Mouse (Mus musculus) lung, postnatal 4 days (tissue): ENCODE measurements around the gene Tyw3.
A peak's percentile ranks its signal among the peaks of the same experiment; 100 is the strongest.
"Not testable (repeated sequence)": the region's sequence is repeated elsewhere in the genome, so short reads cannot be mapped to it uniquely, and the experiment has no call there.

Experiments
- DNase-seq, 2 experiments: peaks; one replicate each; pipeline ENCODE4 v3.0.0; 2021

The Tyw3 gene

DNA sequence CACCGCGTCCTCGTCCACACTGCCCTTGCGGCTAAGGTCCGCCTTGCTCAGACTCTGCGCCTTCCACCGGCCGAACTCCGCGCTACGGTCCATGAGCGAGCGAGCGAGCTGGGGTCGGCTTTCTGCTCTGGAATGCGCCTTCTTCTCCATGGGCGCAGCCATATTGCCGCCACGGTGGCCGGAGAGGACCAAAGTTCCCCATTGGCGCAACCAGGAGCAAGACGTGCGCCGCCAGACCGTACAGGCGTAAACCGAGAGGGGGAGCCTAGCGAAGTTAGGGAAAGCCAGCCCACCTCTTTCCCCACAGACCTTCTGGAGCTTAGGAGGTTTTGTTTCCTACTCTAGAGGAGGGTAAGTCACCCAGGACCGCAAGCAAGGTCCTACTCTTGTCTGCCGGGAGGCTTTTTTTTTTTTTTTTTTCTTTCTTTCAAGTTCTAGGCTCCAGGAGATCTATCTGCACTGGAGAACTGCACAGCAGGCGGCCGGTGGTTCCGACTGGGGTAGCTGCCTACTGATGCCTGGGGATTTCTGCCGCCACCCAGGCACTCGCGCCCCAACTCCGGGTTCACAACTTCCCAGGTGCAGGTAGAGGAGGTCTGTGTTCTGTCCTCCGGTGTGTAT is at the start of gene Tyw3:
Gene Tyw3 (minus strand): TSS at position 171 of the 621 bp plus-strand sequence.
- peak; percentile 97 to 98 for DNase-seq

DNA sequence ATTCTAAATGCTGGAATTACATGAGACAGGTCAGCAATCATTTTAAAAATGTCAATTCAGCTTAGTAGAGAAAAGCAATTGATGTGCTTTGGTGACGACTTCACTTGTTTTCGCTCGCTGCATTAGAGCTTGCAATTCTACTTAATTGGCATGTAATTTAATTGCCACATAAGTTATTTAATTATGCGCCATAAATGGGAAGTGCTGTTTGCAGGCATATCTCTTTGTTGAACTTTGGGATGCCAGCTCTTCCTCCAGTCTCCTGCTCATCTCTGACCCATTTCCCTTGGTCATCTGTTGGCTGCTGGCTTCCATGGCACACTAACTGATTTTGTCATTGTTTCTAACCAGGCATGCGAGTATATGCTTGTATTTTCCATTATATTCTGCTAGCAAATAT is 36.2 kb upstream of the Tyw3 start:
- DNase-seq: no peak

DNA sequence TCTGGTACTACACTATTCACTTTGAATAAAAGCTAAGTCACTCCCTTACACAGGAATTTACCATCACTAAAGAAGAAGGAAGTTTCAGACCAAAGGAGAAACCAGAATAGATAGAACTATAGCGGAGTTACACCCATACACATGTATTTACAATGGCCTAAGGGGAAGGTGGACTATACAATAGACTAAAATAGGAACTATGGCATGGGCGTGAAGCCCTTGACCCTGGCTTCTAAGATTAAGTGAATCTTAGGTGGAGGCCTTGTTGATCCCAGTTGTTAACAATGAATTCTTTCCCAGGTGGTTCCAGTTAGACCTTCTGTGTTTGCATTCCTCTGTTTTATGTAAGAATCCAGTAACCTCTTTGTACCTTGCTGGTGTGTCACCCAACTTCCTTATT is 34.4 kb upstream of the Tyw3 start:
- not testable (repeated sequence) for DNase-seq

DNA sequence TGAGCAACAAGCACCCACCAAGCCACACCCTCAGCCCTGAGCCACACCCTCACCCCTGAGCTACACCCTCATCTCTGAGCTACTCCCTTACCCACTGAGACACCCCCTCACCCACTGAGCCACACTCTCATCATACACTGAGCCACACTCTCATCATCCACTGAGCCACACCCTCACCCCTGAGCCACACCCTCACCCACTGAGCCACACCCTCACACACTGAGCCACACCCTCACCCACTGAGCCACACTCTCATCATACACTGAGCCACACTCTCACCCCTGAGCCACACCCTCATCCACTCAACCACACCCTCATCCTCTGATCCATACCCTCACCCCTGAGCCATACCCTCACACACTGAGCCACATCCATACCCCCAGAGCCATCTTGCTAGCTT is 31.4 kb upstream of the Tyw3 start:
- DNase-seq: no peak

DNA sequence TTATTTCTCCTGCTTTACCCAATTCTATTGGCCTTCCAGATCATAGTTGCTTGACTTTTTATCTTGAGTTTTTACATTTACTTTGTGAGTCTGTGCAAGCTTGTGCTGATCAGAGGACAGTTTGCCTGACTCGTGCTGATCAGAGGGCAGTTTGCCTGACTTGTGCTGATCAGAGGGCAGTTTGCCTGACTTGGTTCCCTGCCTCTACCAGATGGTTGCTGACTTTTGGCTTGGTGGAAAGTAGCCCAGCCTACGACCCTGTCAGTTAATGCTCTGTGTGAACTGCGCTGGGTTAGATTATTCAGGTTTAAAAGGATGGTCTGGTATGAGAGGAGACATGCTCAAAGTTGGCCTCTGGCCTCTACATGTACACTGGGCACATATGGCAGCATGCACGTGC is 19.2 kb upstream of the Tyw3 start:
- no peak for DNase-seq

DNA sequence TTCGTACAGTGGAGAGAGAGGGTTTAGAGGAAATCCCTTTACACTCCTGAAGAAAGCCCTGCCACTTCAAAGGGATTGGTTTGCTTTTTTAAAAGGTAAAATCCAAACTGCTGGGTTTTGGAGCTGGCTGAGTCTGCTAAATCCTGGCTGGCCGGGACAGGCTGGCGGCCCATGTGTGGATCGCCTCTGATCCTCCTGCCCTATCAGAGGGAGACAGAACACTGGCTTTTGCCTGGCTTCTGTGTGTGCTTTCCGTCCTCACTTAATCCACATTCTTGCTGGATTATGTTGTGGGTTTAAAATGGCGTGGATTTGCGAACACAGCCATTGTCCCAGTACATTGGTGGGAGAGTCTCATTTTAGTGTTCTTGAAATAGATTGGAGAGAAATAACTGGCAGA is 18.4 kb upstream of the Tyw3 start:
- DNase-seq: no peak

DNA sequence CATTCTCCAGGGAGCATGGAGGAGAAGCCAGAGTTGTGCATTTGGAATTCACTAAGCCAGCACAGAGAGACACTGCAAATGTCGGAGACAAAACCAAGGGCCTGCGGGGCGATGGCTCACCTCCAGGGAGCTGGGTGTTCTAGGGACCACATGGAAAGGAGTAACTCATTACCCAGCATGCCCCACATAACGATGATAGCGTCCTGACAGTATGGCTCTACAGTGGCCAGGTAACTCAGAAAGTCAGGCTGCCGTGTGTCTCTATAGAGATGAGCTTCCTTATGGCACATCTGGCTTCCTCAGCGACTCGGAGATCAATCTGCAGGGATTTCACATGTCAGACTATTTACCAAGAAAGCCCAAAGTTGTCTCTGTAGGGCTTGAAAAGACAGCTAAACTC is 17.9 kb upstream of the Tyw3 start:
- DNase-seq: no peak

DNA sequence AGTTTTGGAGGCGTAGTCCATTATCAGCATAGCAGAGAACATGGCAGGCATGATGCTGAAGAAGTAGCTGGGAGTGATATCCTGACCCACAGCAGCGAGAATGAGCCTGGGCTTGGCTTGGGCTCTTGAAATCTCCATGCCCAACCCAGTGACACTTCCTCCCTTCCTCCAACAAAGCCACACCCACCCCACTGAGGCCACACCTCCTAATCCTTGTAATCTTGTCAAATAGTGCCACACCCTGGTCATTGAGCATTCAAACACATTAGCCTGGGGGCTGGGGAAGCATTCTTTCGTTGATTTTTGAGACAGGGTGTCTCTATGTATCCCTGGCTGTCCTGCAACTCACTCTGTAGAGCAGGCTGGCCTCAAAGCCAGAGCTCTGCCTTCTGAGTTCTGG is 15.0 kb upstream of the Tyw3 start:
- no peak for DNase-seq

DNA sequence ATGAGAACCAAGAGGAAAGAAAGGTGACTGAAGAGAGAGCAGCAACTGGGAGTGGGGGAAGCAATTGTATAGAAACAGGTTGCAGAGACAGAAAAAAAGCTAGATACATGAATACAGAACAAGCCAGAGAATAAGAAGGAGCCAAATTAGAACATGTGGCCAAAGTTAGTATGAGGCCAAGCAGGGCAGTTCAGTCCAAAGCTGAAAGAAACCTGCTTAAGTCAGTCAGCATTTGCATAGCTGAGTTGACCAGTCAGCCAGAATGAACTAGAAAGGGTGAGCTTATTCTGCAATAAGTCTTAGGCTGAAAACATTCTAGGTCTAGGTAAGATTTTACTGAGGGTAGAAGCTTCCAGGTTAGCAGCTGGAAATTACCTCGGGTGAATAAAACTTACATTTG is 11.0 kb upstream of the Tyw3 start:
- no peak for DNase-seq

DNA sequence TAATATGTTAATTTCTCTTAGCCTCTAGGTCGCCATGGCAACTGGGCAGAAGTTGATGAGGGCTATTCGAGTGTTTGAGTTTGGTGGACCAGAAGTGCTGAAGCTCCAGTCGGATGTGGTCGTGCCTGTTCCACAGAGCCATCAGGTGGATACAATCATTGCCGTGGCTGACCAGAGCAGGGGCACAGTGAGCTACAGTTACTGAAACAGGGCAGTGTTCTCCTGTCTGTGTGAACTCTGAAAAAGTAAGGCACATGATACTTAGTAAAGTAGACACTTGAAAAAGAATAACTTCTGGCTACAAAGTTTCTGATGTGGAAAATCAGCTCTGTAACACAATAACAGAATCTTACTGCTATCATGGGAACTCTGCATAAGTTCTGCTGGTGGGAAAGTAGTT is 8.0 kb upstream of the Tyw3 start:
- no peak for DNase-seq

DNA sequence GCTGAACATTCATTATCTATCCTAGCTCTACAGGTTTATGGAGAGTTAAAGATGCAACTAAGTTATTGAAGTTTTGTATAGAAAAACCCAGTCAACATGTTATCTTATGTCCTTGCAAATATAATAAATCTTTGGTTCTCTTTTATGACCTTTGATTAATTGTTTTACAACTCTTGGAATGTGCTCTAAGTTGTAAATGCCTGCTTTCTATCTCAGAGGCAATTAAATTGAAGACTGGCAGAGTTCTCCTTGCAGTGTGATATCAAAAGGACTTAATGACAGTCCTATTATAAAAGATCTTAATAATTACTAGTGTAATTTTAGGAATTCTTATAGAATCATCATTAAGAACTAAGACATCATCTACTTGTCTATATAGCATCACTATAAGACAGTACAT is 5.2 kb upstream of the Tyw3 start:
- no peak for DNase-seq

DNA sequence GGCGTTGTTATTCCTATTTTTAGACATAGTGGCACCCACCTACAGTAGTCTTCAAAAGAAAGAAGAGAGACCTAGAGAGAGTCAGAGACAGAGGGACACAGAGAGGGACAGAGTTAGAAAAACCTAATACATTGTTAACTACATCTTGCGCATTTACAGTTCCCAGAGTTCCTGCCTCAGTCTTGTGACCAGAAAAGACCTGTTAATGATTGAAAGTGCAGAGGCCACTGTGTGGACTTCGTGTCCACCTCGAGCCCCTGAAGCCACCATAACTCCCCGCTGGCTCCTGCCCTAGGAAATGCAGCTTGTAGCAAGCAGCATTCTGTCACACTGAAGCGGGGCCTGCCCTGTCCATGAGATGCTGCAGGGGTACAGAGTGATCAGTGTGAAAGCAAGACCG is 657 bp upstream of the Tyw3 start:
- no peak for DNase-seq

DNA sequence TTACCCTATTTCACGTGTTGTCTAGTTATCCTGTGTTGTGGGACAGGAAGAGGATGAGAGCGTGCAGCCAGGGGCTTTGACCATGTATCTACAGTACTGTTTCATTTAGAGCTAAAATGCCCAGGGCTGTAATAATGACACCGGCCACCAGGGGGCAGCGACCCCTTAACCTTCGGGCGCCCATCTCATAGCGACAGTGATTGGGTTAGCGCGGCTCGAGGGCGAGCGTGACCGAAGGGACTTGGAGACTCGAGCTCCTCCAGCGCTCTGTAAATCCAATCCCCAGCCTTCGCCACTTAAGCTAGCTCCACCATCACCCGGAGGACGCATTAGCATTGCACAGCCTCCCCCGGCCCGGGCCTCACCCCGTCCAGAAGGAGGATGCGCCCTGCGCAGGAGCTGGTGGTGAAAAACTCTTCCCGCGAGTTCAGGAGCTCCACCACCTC is 393 bp downstream of the Tyw3 start, which contains the start of gene Cryz:
Gene Cryz (plus strand): TSS at position 224 of the 446 bp plus-strand sequence.
- peak; percentile 88 to 91 for DNase-seq

DNA sequence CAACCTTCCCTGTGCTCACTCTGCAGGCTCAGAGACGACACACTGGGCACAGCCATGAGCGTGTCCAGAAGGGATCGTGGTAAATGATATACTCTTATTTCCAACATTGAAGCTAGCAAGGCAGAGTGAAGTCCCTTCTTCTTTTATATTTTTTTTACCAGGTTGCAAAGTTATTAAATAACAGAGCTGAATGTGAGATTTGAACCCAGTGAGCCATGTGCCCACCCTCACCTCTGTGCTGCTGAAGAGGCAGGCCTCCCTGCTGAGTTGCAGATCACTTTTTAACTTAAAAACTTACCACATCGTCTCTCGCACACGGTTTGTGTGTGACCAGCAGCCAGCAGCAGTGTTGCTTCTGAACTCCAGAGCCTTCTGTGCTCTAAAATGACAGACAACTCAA is 2.7 kb downstream of the Tyw3 start:
- DNase-seq: no peak

DNA sequence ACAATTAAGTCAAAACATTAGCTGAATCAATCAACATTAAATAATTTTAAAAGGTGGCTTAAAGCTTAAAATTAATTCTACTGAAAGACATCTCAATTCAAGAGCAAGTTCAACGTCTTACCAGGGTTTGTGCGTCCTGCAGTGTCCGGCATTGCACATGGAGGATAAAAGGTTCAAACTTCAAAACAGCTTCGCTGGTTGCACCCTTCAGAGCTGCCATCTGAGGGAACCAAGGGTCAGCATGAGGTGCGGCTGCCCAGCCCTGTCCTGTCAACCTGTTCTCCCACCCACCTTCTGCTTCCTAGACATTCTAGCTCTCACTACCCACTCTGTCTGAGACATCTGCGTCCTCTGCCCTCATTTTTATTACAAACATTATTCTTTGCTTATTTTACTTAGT is 3.3 kb downstream of the Tyw3 start:
- no peak for DNase-seq

DNA sequence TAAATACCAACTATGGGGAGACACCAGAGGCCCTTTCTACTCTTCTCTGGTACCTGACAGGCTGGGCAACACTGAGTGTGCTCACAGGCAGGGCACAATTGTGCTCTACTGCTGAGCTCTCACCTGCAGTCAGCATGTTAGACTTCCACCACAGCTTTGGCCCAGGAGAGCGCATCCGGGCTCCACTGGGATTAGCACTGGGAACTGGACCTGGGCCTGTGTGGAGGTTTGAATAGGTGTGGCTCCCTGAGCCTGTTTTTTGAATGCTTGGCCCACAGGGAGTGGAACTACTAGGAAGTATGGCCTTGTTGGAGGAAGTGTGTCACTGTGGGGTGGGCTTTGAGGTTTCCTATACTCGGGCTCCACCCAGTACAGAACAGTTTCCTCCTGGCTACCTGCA is 5.3 kb downstream of the Tyw3 start:
- no peak for DNase-seq

DNA sequence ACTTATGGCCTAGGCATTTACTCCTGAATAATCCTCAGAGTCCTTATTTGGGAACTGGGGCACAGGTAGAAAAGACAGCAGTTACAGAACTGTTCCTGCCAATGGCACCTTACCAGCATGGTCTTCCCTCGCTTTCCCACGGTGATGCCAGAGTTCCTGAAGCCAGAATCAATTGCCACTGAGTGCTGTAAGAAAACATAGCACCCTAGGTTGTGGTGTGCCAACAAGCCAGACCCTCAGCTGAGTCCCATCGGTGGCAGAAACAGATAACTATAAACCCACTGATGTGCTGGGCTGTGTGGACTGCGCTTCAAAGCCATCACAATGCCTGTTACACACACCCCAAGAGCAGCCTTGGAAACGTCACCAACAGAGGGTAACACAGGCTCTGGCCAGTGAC is 5.9 kb downstream of the Tyw3 start:
- no peak for DNase-seq

DNA sequence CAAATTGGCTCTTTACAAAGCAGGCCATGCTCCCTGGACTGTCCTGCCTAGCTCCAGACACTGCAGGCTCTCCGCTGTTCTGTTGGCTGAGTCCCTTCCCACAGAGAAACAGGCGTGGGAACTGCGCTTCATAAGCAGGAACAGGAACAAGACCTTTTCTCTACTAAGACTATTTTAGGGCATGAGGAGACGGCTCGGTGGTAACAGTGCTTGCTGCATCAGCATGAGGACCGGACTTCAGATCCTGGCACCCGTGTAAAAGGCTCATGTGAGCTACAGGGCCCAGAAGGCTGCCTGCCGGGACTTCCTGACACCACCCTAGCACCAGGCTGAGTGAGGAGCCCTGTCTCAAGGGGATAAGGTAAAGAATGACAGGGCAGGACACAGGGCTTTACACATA is 12.6 kb downstream of the Tyw3 start:
- DNase-seq: no peak

DNA sequence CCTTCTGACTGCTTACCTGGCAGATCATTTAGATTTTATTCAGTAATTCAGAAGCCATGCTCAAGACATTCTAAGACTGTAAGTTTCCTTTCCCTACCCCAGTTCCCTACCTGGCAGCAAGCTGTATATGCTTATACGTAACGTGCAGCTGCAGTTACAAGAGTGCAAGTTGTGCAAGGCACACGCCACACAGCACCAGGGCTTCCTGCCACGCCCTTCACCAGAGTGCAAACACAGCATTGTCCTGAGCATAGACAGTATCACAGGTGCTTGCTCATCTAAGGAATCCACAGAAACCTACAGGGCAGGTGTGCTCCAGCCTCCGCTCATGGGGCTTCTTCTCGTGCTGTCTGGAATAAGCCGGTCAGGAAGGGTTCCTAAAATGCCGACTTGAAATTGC is 19.0 kb downstream of the Tyw3 start:
- DNase-seq: no peak

DNA sequence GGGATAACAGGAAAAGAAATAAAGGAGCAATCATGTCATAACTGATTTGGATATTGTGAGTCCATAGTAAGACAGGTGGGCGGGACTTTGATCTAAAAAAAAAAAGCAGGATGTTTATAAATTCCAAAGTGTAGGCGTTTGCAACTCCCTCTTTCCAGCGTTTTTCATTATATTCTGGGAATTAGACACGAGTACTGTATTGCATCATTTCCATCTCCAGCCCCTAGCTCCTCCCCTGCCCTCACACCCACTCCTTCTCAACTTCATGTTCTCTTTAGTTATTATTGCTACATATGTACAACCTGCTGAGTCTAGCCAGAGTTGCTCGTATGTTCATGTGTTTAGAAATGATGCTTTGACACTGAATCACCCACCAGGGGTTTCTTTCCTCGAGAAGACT is 23.2 kb downstream of the Tyw3 start:
- no peak for DNase-seq

DNA sequence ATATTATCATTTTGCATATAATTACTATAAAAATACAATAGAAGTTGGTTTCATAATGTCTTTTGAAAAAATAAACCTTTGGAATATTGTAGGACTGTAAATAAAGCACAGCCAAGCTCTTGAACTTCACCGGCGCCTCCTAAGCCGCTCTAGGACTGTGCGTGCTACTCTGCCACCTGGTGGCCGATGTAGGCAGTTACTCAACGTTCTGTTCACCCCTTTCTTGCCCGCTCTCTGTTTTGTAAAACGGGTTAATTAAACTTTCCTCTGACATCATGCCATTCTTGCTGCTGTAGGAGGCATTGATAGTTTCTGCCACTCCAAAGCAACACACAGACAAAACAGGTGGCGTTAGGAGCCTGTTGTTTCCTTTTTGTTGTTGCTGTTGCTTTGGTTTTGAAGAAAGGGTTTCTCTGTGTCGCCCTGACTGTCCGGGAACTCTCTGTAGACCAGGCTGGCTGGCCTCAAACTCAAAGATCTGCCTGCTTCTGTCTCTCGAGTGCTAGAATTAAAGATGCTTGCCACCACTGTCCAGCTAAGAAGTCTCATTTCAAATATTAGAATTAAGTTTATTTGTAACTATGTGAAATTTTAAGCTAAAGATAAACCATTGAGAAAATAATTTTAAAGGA is 24.4 kb downstream of the Tyw3 start:
- DNase-seq: peak; percentile 59 to 73

DNA sequence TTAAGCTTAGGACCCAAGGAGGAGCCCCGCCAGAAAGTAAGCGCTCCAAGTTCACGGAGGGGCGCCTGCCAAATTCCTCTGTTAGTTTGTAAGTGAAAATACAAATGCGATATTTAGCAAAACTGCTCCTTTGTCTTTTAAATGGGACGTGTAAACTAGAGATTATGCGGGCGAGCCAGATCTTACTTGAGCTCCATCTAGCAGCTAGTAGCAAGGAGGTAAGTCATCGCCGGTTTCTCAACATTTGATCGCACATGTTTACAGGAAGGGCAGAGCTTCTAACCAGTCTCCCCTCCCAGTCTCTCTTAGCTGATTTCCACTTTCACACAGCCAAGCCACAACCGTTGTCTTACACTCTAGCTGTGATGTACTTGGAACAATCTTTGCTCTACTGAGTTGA is 26.1 kb downstream of the Tyw3 start:
- DNase-seq: no peak

DNA sequence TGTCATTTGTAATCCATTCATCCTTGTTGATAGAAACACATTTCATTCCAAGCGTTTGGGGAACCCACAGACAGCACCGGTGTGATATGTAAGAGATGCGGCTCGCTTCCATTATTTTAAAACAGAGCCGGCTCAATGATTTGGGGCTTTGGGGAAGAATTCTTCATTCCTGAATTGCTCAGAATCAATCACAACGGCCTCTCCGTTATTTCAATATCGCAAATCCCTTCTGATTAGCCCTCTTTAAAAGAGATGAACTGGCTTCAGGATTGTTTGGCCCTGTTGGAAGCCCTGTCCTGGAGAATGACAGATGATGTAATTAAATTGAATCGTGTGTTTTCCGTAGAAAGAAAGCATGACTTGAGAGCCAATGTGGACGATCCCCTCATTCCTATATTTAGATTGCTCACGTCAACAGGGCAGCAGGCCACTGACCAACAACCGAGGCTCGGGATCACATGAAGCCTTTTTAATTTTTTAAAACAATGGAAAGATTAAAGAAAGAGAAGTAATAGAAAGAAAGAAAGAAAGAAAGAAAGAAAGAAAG is 26.8 kb downstream of the Tyw3 start:
- no peak for DNase-seq

DNA sequence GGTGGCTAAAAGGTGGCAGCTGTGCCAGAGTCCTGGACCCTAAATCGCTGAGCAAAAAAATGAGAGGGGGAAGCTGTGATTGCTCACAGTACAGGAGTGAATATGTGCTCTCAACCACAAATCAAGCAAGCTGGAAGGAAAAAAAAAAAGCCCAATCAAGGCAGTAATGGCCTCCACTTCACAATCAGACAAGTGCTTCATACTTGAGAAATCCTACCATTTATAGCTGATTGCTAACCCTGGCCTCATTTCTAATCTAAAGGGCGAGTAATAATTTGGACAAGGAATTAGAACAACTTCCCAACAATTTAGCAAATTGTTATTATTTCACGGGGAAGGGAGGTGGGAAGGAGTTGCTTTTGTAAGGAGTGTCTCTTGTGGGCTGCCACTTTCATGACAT is 31.5 kb downstream of the Tyw3 start:
- DNase-seq: no peak

DNA sequence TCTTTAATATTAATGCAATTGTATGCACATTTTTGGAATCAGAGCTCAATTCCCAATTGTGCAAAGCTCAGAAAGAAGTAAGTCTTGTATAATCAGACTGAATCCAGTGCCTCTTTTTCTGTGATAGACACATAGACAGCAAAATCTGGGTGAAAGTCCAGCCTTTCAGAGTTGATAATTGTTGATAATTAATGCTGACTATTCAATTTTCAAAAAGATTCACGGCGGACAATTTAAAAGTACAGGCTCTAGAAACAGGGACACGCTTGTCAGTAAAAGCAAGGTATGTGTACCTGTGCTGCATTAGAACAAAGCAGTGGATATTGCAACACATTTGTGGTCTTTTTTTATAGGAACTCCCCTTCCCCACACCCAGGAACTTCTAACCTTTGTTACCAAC is 34.7 kb downstream of the Tyw3 start:
- DNase-seq: no peak
